Mouse (Mus musculus): ENCODE results near the gene Cfap299.

The Cfap299 gene

DNA sequence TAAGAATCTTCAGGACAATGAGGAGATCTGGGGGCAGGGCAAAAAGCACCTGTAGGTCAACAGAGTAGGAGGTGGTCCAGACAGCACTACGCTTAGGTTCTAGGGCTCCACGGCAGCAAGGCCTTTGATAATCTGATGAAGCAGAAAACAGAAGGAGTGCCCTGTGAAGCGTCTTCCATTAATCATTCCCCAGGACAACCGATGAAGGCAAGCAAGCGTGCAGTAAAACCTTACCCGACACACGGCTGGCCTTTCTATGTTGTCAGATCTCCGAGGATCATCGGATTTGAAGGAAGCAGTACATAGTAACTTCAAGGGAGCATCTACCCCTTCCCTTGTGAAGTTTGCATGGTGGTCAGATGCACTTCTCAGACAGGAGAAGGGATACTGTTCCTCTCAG lies 478.8 kb downstream of the Cfap299 start:
- in situ Hi-C loops (cut with MseI, MboI), result no loop called here

DNA sequence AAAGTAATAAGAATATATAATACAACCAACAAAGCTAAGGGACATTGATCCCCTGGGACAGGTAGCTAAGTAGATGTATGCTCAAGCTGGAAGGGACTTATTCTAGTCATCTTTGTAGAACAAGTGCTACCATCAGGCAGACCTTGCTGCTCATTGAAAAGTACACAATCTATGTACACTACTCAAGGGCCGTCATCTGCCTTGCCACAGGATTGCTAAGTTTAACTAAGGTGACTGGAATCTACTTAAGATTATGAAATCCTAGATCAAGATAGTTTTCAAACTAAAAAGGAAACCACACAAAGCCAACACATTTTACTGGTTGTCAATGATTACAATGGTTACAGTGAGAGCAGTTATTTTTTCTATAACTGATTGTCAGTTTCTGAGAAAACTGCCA lies 483.3 kb downstream of the Cfap299 start:
- in situ Hi-C loops (cut with MseI, MboI), result no loop called here

DNA sequence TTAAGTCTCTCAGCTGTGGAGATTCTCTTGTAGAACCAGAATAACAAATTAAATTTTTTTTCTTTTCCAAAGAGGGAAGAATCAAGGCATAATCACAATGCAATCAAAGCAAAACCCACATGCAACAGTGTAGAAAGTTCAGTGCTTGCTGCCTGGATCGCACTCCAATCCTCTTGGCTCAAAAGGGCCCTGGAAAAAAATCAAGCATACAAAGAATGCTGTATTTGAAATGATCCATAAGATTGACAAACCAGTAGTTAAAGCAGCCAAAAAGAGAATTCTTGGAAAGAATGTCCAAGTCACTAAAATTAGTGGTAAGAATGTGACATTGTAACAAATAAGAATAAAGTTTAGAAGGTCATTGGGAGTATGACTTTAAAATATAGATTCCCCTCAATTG lies 486.2 kb downstream of the Cfap299 start:
- in situ Hi-C loops (cut with MseI, MboI), result no loop called here

DNA sequence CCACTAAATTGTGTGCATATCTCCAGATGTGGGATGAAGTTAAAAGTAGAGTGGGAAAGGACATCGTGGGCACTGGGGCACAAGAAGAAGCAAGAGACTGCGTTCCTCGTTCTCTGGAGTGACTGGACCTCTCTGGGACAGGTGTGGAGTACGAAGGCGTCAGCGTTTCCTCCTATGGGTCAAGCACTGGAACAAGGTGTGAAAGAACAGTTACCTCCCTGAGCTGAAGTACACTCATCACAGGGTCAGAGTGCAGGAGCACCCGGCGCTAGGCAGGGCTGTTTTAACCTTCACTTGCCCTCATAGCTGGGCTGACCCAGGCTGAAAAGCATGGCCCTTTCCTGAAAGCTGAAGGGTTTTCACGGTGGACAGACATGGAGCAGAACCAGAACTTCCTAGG lies 504.7 kb downstream of the Cfap299 start:
- in situ Hi-C loops (cut with MseI, MboI), result no loop called here

DNA sequence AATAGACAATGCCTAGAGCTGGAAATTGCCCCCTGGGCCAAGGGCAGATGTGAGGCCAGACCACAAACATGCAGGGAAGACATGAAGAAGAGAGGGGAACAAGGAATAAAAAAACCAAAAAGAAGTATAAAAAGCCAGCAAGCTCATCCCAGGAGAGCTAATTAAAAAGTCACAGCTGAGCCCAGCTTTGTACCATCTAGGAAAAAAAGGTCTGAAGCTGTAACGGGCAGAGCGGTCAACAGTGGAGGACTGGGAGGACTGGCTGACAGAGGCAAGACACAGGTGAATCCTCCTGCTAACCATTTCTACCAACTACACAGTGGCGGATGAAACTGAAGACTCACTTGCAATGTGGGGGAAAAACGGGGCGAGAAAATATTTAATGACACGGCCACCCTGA lies 505.2 kb downstream of the Cfap299 start:
- in situ Hi-C loops (cut with MseI, MboI), result no loop called here

DNA sequence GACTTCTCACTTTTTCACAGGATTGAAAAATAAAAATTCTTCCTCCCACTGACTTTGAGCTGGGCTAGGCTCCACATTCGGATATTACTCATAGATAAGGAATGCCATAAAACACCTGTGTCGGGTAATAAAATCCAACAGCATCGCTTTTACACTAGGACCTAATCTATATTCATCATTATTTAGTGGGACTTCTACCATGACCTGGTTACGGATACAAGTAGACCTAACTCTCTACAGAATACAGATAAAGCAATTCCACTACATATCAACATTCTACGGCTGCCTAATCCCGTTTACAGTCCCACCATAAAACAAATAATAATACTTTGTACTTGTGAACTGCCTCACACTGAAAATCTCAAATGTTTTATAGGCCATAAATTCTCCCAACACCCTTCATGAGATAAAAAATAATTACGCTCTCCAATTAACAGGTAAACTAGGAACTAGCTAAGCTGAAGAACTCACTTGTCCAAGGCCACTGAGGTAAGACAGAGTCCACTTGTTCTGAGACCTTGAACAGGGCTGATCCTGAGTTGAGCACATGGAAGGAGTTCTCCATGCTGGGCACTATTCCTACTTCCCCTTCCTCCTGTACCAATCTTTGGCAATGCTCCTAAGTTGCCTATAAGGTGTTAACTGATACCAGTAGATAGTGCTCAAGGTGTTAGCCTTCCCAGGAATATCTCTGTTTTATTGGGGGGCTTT lies 513.7 kb downstream of the Cfap299 start:
- in situ Hi-C loops (cut with MseI, MboI), result no loop called here

DNA sequence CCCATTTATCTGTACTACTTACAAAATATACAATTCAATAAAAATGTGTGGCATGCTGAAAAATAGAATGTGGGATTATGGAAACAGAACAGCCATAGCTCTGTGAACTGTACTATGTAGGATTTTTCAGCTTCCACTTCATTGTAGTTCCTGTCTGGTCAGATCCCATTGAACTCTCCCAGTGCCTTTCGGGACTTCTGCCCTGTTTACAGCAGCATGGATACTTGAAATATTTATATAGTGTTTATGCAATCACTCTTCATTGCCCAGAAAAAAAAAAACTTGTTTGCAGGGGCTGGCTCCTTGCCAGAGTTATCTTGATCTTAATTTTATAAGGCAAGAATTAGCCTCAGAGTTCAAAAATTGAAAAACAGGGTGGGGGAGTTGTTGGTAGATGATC lies 515.6 kb downstream of the Cfap299 start:
- in situ Hi-C loops (cut with MseI, MboI), result no loop called here

All from mouse trophoblast stem cell (cell line).